Mouse (Mus musculus) left cerebral cortex, postnatal 14 days (tissue): Measurements from ENCODE around the gene Cracr2b. TPM values are rescaled to one million over a fixed set of nuclear protein-coding genes. Genes with fewer than 3 reads are reported as not detected.

Experiments
- DNase-seq, 2 experiments: peaks; one replicate each; pipeline ENCODE4 v3.0.0; 2021 to 2022; ENCODE audit warnings: low spot score in 2 of 2, mixed read lengths in 1 of 2
- intact Hi-C: fragments of 180-260 bp; cut with DNase I; formaldehyde crosslinking; loops from one replicate; pipeline ENCODE4 v1.15.1; 2025
- total RNA-seq, 2 experiments: library from RNA; stranded (reverse); gene quantifications; 2 replicates each; pipeline ENCODE4 v1.2.3; 2021

The Cracr2b gene
- total RNA-seq, 2 experiments from 2014 or later: 5.3 to 5.6 TPM

GRCm38 (mm10) chr7:141466045-141466394 is 5.1 kb downstream of the Cracr2b start:
- intact Hi-C loops: no loop called here
- no peak for DNase-seq

- intact Hi-C loops: no loop called here
- DNase-seq: no peak
Observed at GRCm38 (mm10) chr7:141466607-141467148, 5.8 kb downstream of the Cracr2b start.

- DNase-seq: peak; percentile 59 to 60
- intact Hi-C loops: no loop called here
Observed at GRCm38 (mm10) chr7:141467230-141468030, 6.5 kb downstream of the Cracr2b start, which contains the start of gene Cd151. Cd151 (plus strand) TSS chr7:141467392.

- no peak for DNase-seq
- intact Hi-C loops: no loop called here
Observed at GRCm38 (mm10) chr7:141468164-141468521, 7.2 kb downstream of the Cracr2b start.

GRCm38 (mm10) chr7:141468522-141469211 is 7.8 kb downstream of the Cracr2b start:
- intact Hi-C loops: no loop called here

GRCm38 (mm10) chr7:141469352-141469751 is 8.5 kb downstream of the Cracr2b start:
- no peak for DNase-seq
- intact Hi-C loops: no loop called here

More at GRCm38 (mm10) chr7:141468522-141469211, 7.8 kb downstream of the Cracr2b start:
- peak; percentile 62 to 65 for DNase-seq

GRCm38 (mm10) chr7:141469901-141470636 is 9.2 kb downstream of the Cracr2b start:
- DNase-seq: no peak
- intact Hi-C loops: no loop called here

GRCm38 (mm10) chr7:141470637-141470944 is 9.7 kb downstream of the Cracr2b start:
- intact Hi-C loops: no loop called here
- no peak for DNase-seq

GRCm38 (mm10) chr7:141471236-141471635 is 10.3 kb downstream of the Cracr2b start:
- no peak for DNase-seq
- intact Hi-C loops: no loop called here

GRCm38 (mm10) chr7:141472226-141472625 is 11.3 kb downstream of the Cracr2b start:
- no peak for DNase-seq
- intact Hi-C loops: no loop called here

- intact Hi-C loops: no loop called here
Observed at GRCm38 (mm10) chr7:141472763-141473162, 11.9 kb downstream of the Cracr2b start.

GRCm38 (mm10) chr7:141474160-141474559 is 13.3 kb downstream of the Cracr2b start:
- DNase-seq: no peak
- intact Hi-C loops: no loop called here

More at GRCm38 (mm10) chr7:141472763-141473162, 11.9 kb downstream of the Cracr2b start:
- DNase-seq: no peak

GRCm38 (mm10) chr7:141475011-141475804 is 14.3 kb downstream of the Cracr2b start, which contains the start of the genes Polr2l and Tspan4:
Polr2l (minus strand) TSS chr7:141475132.
Tspan4 (plus strand) TSS chr7:141475240.
- peak; percentile 80 to 84 for DNase-seq
- intact Hi-C loops: no loop called here

- intact Hi-C loops: no loop called here
- DNase-seq: no peak
Observed at GRCm38 (mm10) chr7:141475805-141476158, 14.9 kb downstream of the Cracr2b start.

- intact Hi-C loops: no loop called here
- DNase-seq: peak; percentile 45 to 78
Observed at GRCm38 (mm10) chr7:141476226-141476980, 15.5 kb downstream of the Cracr2b start.

GRCm38 (mm10) chr7:141476981-141477370 is 16.1 kb downstream of the Cracr2b start:
- intact Hi-C loops: no loop called here

GRCm38 (mm10) chr7:141477578-141478269 is 16.8 kb downstream of the Cracr2b start:
- DNase-seq: no peak
- intact Hi-C loops: no loop called here

More at GRCm38 (mm10) chr7:141476981-141477370, 16.1 kb downstream of the Cracr2b start:
- DNase-seq: no peak

GRCm38 (mm10) chr7:141478270-141478748 is 17.4 kb downstream of the Cracr2b start:
- DNase-seq: no peak
- intact Hi-C loops: no loop called here
